Mouse (Mus musculus): ENCODE measurements at regions not wholly inside any gene's neighbourhood (a gene's known extent, or its start where the extent isn't known, plus 50 kb on each side); places are given as distances from the start of the nearest gene placed in this dataset.

DNA sequence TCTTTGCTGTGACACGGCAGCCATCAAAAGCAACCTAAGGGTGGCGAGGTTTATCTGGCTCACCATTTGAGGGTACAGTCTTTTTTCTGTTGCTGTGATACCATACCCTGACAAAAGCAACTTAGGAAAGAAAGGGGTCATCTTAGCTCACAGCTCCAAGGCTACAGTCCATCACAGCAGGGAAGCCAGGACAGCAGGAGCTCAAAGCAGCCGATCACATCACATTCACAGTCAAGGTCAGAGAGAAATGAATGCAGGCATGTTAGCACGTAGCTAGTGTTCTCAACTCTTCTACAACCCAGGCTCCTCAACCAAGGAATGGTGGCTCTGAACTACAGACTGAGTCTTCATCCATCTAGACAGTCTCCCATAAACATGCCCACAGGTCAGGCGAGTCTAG lies 102.0 kb downstream of the En1 start:
- TF ChIP-seq CTCF (IDR thresholded peaks at IDR 0.05; ENCODE audit: control insufficient read depth, insufficient read depth, insufficient read length) (no peak), MYOD1 (IDR thresholded peaks at IDR 0.05; ENCODE audit: control insufficient read depth, insufficient read length, low read depth) (no peak), USF1 (IDR thresholded peaks at IDR 0.05; ENCODE audit: low read depth) (no peak), FOSL1 (IDR thresholded peaks at IDR 0.05; ENCODE audit: insufficient read depth, low read length, poor library complexity, severe bottlenecking) (no peak), MAX (IDR thresholded peaks at IDR 0.05) (no peak), MYOG (IDR thresholded peaks at IDR 0.05; ENCODE audit: control insufficient read depth, extremely low read depth, insufficient read length) (no peak)
